Mouse (Mus musculus) monocyte, adult 2 months (primary cell): ENCODE results near the gene Ldhd.

Source experiments
- DNase-seq, 2 experiments: peaks; one replicate each; pipeline ENCODE4 v3.0.0; 2022; ENCODE audit warnings: low spot score in 2 of 2, low read depth in 1 of 2

The Ldhd gene

GRCm38 (mm10) chr8:111628401-111628800 lies 1.8 kb downstream of the Ldhd start:
- DNase-seq: no peak

GRCm38 (mm10) chr8:111627923-111628322 lies 2.3 kb downstream of the Ldhd start:
- no peak for DNase-seq

DNA sequence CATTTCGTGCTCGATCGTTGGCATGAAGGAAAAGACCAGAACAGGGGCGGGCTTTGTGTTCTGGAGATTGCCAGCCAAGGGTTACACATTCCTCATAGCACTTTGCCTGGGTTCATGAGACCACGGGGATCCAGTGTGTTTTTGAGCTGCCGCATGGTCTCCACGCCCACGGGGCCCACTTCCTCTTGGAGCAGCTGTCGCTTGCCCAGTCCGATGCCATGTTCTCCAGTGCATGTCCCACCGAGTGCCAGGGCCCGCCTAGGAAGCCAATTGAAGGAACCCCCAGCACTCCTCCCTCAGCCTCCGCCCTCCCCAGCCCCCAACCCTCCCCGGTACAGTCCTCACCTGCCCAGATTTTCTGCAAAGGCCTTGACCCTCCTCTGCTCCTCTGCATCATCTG lies 3.2 kb downstream of the Ldhd start:
- DNase-seq: no peak

- no peak for DNase-seq
Observed at GRCm38 (mm10) chr8:111626528-111626820, 3.7 kb downstream of the Ldhd start.

DNA sequence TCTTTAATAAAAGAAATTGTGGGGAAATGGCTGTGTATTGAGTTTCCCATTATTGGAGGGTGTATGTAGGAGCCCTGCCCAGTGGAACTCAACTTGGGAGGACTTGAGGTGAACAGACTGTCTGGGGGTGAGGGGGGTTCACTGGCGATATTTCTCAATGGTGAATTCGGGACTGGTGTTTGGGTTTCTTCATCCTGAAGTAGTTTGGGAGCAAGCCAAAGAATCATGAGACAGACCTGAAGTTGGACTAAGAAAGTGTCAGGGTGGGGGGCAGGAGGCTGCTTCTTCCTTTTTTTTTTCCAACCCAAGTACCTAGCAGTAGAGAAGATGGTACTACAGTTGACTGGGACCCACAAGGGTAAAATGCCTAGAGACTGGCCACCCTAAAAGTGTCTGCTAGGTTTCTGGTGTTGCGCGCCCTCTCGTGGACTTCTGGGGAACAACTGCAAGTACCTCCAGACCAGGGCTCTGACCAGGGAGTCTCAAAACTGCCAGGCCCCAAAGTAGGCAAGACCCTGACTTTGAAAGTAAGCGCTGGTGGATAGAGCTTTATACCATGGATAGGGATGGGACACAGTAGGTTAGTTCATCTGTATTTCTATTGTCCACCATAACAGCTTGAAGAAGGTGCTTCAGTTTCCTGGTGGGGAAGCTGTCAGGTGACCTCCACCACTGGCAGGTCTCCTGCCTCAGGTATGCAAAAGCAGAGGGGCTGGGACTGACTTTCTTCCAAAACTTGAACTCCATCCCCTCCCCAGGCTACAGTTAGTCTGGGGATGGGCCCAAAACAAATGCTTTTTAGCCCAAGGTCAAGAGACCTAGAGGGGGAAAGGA lies 4.3 kb downstream of the Ldhd start:
- DNase-seq: peak in 1 of 2 experiments; percentile 47

- no peak for DNase-seq
Observed at GRCm38 (mm10) chr8:111624853-111625221, 5.3 kb downstream of the Ldhd start.

DNA sequence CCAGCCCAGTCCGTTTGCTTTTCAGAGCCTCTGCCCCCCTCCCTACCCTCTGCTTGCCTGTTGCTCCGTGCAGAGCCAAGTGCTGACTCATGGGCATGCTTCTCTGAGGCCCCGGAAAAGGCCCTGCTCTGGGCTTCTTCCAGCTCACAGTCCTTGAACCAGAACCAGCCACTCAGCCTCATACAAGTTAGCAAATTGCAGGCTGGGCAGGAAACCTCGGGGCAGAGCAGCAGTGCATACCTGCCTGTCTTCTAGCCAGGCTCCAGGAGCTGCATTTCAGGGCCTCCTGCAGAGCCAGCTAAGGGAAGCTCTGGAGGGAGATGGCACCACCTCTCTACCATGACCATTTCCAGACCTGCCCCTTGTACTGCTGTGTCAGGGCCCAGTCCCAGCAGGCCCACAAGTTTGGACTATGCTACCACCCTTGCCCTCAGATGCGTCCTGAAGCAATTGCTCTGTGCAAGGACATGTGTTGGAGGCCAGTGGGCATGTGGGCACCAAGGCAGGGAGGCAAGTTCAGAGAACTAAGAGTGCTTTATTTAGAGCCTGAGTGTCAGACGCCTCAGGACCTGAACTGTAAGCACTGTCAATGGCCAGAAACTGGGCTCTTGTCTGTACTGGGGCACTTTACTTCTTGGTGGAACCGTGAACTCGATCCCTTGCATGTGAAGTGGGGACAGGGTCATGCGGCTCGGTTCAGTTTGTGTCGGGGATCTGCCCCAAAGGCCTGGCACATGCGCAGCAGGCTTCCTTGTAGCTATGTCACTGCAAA lies 5.9 kb downstream of the Ldhd start:
- no peak for DNase-seq

DNA sequence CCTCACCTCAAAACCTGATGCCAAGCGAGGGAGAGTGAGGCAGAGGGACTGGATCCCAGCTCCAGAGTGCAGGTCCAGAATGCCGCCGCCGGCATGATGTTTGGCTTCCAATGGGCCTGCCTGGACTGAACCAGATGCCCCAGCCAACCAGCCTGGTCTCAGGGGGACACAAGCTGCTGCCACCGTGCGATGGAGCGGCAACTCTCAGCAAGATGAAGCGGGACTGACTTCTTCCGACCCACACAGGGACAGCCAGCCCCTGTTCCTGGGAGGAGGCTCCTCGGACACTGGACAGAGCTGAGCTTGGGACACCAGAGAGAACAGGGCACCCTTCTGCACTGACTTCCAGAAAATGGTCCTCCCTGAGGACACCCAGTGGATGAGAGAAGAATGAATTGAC lies 7.6 kb downstream of the Ldhd start:
- no peak for DNase-seq

DNA sequence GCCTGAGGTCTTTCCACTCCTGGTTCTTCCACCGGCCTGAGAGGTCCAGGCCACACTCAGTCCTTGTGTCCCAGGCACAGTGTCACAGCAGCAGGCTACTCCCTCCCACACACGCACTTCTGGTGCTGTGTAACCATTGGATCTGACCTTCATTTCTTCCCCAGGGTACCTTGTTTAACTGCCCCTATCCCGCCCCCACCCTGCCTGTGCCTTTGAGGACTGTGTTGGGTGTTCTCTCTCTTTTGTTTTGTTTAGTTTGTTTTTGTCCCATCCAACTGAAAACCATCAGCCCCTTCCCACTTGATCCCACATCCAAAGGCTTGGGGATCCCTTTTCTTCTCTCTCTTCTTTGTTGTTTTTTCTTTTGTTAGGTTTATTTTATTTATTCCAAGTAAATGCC lies 8.1 kb downstream of the Ldhd start:
- DNase-seq: no peak

DNA sequence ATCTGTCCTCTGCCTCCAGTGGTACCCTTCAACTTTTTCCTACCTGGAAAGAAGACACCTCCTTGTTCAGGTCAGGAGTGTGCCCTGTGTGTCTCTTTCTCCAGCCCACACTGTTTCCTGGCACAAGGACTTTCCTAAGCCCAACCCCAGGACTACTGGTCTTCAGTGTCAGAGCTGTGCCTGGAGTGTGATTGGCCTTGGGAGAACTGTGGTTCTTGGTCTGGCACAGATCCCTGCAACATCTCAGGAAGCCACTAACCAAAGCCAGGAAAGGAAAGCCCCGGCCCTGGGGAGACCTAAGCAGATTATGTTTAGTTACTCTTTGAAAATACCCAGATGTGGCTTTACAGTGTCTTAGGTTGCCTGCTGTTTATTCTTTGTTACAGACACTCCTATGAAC lies 10.2 kb downstream of the Ldhd start:
- no peak for DNase-seq

- DNase-seq: no peak
Observed at GRCm38 (mm10) chr8:111618273-111618672, 11.9 kb downstream of the Ldhd start.

DNA sequence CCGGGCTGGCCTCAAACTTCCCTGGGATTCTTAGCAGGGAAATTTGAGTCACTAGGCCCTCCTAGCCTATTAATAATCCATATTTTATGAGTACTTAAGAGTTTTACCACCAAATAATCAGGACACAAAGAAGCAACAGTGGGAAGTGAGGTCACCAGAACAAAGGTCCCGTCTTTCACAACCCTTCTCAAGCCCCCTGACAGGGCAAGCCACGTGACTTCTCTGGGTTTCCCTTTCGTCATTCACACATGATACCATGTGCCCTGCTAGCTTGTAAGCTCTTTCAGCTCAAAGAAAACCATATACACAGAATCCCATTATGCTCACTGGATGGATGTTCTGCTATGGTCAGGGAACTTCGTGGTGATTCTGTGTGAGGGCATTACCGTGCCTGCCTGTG lies 12.4 kb downstream of the Ldhd start:
- no peak for DNase-seq

GRCm38 (mm10) chr8:111614786-111615701 lies 15.1 kb downstream of the Ldhd start:
- DNase-seq: no peak

GRCm38 (mm10) chr8:111613181-111613580 lies 17.0 kb downstream of the Ldhd start:
- no peak for DNase-seq

- no peak for DNase-seq
Observed at GRCm38 (mm10) chr8:111607414-111607813, 22.8 kb downstream of the Ldhd start.

DNA sequence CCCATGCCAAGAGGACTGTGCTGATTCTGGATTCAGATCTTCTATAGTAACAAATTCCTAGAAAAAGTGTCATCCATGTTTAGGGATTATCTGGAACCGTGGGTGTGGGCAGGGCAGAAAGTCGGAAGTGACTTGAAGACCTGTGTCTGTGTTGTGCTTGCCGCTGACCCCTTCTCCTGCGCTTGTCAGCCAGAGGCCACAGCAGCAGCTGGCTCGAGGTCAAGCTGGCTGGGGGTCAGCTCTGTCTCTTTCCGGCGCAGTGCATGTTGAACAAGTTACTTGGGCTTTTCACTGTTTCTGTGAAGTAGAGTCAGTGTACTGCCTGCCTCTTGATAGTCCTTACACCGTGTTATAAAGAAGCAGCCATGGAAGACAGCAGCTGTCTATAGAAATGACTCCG lies 23.2 kb downstream of the Ldhd start:
- no peak for DNase-seq

DNA sequence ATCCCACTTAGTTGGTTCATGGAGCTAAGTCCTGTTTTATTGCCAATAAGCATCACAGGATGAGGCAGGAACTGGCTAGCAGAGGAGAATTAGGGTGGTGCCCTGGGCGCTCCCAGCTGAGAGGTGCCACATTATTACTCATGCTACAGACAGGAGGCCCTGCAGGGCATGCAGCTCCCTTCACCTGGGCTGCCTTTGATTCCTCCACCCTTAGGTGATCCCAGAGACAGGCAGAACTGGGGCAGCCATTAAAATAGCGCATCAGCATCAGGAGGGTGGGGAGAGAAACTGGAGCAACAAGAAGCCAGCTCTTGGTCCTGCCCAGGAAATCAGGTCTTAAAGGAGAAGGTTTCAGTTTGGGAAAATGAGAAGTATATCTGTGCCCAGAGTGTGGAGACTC lies 25.2 kb downstream of the Ldhd start:
- no peak for DNase-seq

- no peak for DNase-seq
Observed at GRCm38 (mm10) chr8:111602050-111602449, 28.1 kb downstream of the Ldhd start.

DNA sequence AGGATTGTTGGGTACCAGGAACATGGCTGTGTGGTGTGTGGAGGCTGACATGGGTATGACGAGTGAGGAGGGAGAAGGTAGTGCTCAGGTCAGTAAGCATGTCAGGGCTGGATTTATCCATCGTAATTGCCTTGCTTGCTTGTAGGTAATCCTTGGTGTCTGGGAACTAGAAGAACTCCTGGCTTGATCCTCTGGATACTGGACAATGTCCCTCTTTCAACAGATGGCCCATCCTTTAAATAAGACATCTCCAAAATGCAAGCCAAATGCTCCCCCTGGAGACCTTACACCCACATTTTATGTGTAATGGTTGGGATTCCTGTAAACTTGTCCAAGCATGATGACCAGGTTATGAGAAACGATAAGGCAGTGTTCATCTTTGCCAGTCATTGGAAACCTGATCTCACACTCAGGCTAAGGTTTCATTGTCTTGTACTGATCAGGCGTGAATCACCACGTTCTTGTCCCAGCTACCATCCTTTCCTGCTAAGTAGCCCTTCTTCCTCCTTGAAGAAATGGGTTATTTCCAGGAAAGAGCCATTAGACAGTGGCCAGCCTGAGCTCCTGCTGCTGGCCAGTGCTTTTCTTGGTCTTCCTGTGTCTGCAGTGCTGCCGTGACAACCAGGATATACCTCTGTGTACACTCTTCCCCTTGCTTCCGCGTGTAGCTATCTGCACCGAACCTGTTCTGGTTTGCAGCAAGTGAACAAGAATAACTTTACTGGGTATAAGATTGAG lies 30.3 kb downstream of the Ldhd start:
- DNase-seq: no peak

GRCm38 (mm10) chr8:111597310-111597709 lies 32.9 kb downstream of the Ldhd start:
- DNase-seq: no peak

DNA sequence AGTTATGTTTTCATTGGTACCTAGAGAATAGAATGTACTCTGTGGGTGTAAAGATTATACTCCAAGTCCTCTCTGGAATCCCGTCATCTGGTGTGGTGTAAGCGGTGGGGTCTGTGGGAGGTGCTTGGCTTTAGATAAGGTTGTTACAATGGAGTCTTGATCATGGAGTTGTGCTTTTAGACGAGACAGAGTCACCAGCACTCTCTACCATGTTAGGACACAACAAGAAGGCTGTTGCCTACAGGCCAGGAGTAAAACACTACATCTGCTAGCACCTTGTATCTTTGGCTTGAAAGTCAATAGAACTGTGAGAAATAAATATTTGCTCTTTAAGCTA lies 33.7 kb downstream of the Ldhd start:
- DNase-seq: no peak
